Mouse (Mus musculus) cortical plate, adult 2 months (tissue): ENCODE measurements around the gene Sap18.

Source experiments
- CTCF ChIP-seq: fragments of 200-500 bp; IDR thresholded peaks from 2 replicates; pipeline ENCODE4 v1.5.1; 2011; ENCODE audit warnings: mild to moderate bottlenecking, control low read depth, low read length; ENCODE audit not compliant: insufficient read depth; ENCODE audit errors: extremely low read depth
- POLR2A ChIP-seq: fragments of 200-500 bp; IDR thresholded peaks from 2 replicates; pipeline ENCODE4 v1.6.1; 2011; ENCODE audit warnings: mild to moderate bottlenecking, low read length, control low read depth; ENCODE audit not compliant: insufficient read depth; ENCODE audit errors: extremely low read depth

GRCm38 (mm10) chr14:57772157-57772815 is 25.7 kb upstream of the Sap18 start:
- no peak for TF ChIP-seq CTCF
- no peak for TF ChIP-seq POLR2A
